Mouse (Mus musculus): Measurements from ENCODE around the gene Sprr2a3. TPM values are rescaled to one million over a fixed set of nuclear protein-coding genes. Genes with fewer than 3 reads are reported as not detected.

Sprr2a3 gene
- polyA plus RNA-seq (2012; fragmentation: generic; extraction: Trizol), result under 1 TPM in 1 of 2 experiments, not detected in 1; 0.06 TPM

DNA sequence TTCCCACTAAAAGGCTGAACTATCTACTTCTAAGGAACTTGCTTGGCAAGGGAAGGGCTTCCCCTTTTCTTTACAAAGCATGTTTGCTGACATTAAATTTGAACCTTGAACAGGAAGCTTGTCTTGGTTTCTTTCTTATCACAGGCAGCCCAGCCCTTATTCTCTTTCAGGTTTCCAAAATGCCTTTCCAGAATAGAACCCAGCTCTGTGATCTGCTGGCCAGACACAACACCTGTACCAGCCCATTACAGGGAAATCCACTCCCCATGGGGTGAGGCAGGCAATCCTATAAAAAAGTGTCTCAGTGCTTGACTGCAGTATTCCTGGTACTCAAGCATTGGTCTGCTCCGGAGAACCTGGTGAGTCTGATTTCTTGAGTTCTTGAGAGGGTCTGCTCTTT lies at the start of gene Sprr2a3:
Sprr2a3 (plus strand) TSS at position 317 of the 400 bp plus-strand sequence.

DNA sequence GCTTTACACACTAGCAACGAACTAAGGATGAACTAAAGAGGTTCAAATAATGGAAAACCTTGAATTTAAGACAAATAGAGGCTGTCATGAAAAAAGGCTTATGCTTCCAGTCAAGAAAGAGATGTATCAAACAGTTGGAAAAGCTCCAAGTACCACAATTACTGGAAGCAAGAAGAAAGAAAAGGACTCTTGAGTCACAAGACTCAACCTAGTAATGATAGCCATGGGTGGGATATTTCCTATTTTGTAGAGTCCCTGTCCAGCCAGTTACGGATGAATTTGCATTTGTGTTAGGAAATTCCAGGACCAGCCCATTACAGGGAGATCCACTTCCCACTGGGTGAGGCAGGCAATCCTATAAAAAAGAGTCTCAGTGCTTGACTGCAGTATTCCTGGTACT lies 31.1 kb downstream of the Sprr2a3 start, which contains the start of gene Sprr2b:
Sprr2b (plus strand) TSS at position 301 of the 400 bp plus-strand sequence.

DNA sequence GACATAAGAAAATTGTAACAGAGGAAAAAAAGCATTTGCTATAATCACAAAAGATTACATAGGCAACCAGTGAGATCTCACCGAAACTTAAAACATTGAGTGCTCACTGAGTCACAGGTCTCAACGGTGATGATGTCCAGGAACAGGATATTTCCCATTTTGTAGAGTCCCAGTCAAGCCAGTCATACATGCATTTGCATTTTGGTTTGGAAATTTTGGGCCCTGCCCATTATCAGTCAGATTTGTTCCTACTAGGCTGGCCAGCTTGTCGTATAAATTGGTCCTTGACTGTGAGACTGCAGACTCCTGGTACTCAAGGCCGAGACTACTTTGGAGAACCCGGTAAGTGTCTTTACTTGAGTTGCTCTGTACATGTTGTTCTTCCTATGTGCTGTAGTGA lies 53.6 kb downstream of the Sprr2a3 start, which contains the start of gene Sprr2d:
Sprr2d (plus strand) TSS at position 301 of the 400 bp plus-strand sequence.

Other genes starting within 250 kb of the Sprr2a3 start
- under 1 TPM in 1 of 2 experiments, not detected in 1; 0.01 TPM for gene Lor, start 202.3 kb upstream of the Sprr2a3 start, polyA plus RNA-seq (2012; fragmentation: generic; extraction: Trizol)
- not detected for gene Prr9, start 161.5 kb upstream of the Sprr2a3 start, polyA plus RNA-seq (2012; fragmentation: generic; extraction: Trizol)
- not detected for gene Lelp1, start 142.7 kb upstream of the Sprr2a3 start, polyA plus RNA-seq (2012; fragmentation: generic; extraction: Trizol)
- not detected for gene Sprr2a1, start 69.6 kb upstream of the Sprr2a3 start, polyA plus RNA-seq (2012; fragmentation: generic; extraction: Trizol)
- under 1 TPM; 0.09 to 0.75 TPM for gene Sprr2a2, start 69.5 kb upstream of the Sprr2a3 start, polyA plus RNA-seq (2012; fragmentation: generic; extraction: Trizol)
- not detected for gene Sprr2b, start 31.2 kb downstream of the Sprr2a3 start, polyA plus RNA-seq (2012; fragmentation: generic; extraction: Trizol)
- not detected for gene Sprr2d, start 53.7 kb downstream of the Sprr2a3 start, polyA plus RNA-seq (2012; fragmentation: generic; extraction: Trizol)
- gene Sprr2e, start 66.7 kb downstream of the Sprr2a3 start, polyA plus RNA-seq (2012; fragmentation: generic; extraction: Trizol), result under 1 TPM in 1 of 2 experiments, not detected in 1; 0.05 TPM
- gene Sprr2f, start 79.8 kb downstream of the Sprr2a3 start, polyA plus RNA-seq (2012; fragmentation: generic; extraction: Trizol), result not detected
- gene Sprr2h, start 100.3 kb downstream of the Sprr2a3 start, polyA plus RNA-seq (2012; fragmentation: generic; extraction: Trizol), result under 1 TPM in 1 of 2 experiments, not detected in 1; 0.04 TPM
- not detected for gene Sprr2i, start 122.6 kb downstream of the Sprr2a3 start, polyA plus RNA-seq (2012; fragmentation: generic; extraction: Trizol)
- under 1 TPM in 1 of 2 experiments, not detected in 1; 0.15 TPM for gene Sprr2j-ps, start 132.7 kb downstream of the Sprr2a3 start, polyA plus RNA-seq (2012; fragmentation: generic; extraction: Trizol)
- gene Gm9774, start 144.0 kb downstream of the Sprr2a3 start, polyA plus RNA-seq (2012; fragmentation: generic; extraction: Trizol), result 10 to 100 TPM in 1 of 2 experiments, 1 to 10 TPM in 1; 6.3 to 13.3 TPM
- gene Sprr2k, start 147.2 kb downstream of the Sprr2a3 start, polyA plus RNA-seq (2012; fragmentation: generic; extraction: Trizol), result 1 to 10 TPM in 1 of 2 experiments, under 1 TPM in 1; 0.38 to 2.1 TPM
- gene Sprr1b, start 153.4 kb downstream of the Sprr2a3 start, polyA plus RNA-seq (2012; fragmentation: generic; extraction: Trizol), result not detected
- not detected for gene Sprr3, start 173.3 kb downstream of the Sprr2a3 start, polyA plus RNA-seq (2012; fragmentation: generic; extraction: Trizol)
- gene Sprr1a, start 200.5 kb downstream of the Sprr2a3 start, polyA plus RNA-seq (2012; fragmentation: generic; extraction: Trizol), result 10 to 100 TPM in 1 of 2 experiments, 1 to 10 TPM in 1; 4.8 to 21.7 TPM
- not detected for gene Sprr4, start 215.1 kb downstream of the Sprr2a3 start, polyA plus RNA-seq (2012; fragmentation: generic; extraction: Trizol)
- gene 2310046K23Rik, start 249.1 kb downstream of the Sprr2a3 start, polyA plus RNA-seq (2012; fragmentation: generic; extraction: Trizol), result not detected